Mouse (Mus musculus) adrenal gland, adult 8-10 months (tissue): ENCODE data around the gene Zfp988. TPM values are rescaled to one million over a fixed set of nuclear protein-coding genes. Genes with fewer than 3 reads are reported as not detected.
"Not testable (repeated sequence)": the region's sequence is repeated elsewhere in the genome, so short reads cannot be mapped to it uniquely, and the experiment has no call there.

Experiments
- DNase-seq: peaks from one replicate; pipeline ENCODE4 v3.0.0; 2022
- total RNA-seq, 4 experiments: library from RNA; stranded (reverse); gene quantifications; 2 replicates each; pipeline ENCODE4 v1.2.4; 2022

Zfp988 gene
- total RNA-seq, 4 experiments from 2014 or later, result 0.30 to 0.40 (median 0.35) TPM; not detected in 1

DNA sequence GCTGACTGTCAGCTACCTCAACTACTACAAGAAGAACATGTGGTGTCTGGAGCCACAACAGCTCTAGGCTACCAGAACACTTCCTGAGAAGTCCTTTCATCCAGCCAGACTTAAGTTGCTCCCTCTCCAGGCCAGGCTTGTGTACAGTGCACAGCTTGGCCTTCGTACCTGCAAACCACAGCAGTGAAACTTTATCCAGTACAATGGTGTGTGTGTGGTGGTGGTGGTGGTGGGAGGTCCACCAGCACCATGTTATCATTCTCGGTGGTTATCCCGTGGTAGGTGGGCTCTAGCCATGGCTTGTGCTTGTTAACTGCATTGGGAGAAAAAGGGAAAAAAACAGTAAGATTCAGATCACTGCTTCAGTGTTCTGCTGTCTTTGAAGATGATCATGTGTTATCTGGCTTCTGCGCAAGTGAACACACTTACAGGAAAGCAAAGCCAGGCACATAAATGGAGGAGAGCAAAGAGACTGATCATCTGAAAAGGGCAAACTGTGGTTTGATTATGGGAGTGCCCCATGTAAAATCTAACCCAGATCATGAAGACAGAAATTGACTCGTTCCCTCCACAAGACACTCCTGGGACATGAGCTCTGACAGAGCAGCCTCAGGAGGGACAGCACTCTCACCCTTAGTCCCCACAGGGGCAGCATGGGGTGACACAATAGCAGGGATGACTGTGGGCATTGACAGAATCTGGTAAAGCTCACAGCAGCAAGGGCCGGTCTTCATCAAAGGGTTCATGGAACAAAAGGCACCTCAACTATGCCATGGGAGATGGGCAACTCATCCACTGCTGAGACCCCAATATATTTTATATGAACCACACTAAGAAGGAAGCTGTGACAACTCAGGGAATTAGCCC is 37.8 kb downstream of the Zfp988 start:
- DNase-seq, result not testable (repeated sequence)

DNA sequence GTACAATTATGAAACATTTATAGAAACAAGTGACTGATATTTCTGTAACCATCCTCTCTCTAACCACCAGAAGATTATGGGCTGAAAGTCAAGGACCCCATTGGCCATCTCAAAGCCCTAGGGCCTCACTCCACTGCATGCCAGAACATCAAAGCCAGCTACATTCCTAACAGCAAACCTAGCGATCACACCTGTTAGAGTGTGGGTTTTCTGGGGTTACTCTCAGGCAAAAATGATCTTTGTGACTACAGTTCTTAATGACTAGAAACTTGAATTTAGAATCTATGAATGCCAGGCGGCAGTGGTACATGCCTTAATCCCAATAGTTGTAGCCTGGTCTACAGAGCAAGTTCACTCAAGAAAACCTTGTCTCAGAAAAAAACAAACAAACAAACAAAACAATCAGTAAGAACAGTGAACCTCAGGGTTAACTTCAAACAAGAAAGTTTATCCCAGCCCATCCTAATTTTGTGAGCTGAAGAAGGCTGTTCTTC is 39.6 kb downstream of the Zfp988 start:
- DNase-seq, result not testable (repeated sequence)

- DNase-seq, result not testable (repeated sequence)
Measured at GRCm38 (mm10) chr4:147346361-147347035, 41.0 kb downstream of the Zfp988 start.

DNA sequence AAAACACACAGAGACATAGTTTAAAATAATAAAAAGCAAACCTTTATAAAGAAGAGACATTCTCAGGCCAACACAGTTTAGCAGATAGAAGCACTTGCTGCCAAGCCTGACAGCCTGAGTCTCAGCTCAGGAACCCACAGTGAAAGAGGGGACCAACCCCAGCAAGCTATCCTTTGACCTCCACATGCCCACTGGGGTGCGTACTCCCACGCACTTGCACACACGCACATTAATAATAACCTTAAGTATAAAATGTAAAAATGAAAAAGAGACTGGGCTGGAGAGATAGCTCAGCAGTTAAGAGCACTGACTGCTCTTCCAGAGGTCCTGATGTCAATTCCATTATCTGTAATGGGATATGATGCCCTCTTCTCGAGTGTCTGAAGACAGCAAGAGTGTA is 41.8 kb downstream of the Zfp988 start:
- not testable (repeated sequence) for DNase-seq

DNA sequence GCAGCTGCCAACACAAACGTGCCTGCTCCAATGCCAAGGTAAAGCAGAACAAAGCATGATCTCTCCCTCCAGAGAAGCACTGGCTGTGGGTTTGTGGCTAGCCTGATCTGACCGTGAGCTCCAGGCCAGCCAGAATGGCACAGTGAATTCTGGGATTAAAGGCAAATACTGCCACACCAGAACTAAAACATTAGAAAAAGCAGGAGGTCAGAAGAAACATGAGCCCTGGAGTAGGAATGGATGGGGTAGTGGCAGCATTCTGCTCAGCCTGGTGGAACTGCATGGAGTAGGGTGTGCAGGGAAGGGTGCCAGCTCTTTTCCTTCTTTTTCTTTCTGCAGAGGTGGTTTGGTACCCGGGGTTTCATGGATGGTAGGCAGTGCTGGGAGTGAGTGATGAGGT is 42.4 kb downstream of the Zfp988 start:
- DNase-seq, result not testable (repeated sequence)

- not testable (repeated sequence) for DNase-seq
Measured at GRCm38 (mm10) chr4:147348401-147348800, 42.9 kb downstream of the Zfp988 start.

- not testable (repeated sequence) for DNase-seq
Measured at GRCm38 (mm10) chr4:147348906-147349686, 43.6 kb downstream of the Zfp988 start.

GRCm38 (mm10) chr4:147349687-147350415 is 44.4 kb downstream of the Zfp988 start:
- not testable (repeated sequence) for DNase-seq

- DNase-seq, result not testable (repeated sequence)
Measured at GRCm38 (mm10) chr4:147350541-147350940, 45.1 kb downstream of the Zfp988 start.

GRCm38 (mm10) chr4:147351376-147351980 is 46.0 kb downstream of the Zfp988 start:
- not testable (repeated sequence) for DNase-seq

GRCm38 (mm10) chr4:147353626-147354025 is 48.2 kb downstream of the Zfp988 start:
- DNase-seq, result not testable (repeated sequence)

DNA sequence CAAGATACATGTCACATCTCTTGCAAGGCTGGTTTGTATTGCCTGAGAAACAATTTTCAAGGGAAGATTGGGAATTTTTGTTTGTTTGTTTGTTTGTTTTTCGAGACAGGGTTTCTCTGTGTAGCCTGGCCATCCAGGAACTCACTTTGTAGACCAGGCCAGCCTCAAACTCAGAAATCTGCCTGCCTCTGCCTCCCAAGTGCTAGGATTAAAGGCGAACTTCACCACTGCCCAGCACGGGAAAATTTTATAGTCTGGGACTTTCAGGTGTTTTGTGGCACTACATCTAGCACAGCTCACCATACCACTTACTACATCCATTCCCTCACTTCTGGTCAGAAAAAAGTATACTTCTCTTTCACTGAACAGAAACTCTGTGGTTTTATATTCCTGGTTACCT is 50.6 kb downstream of the Zfp988 start:
- not testable (repeated sequence) for DNase-seq

- not testable (repeated sequence) for DNase-seq
Measured at GRCm38 (mm10) chr4:147357195-147357594, 51.7 kb downstream of the Zfp988 start.

DNA sequence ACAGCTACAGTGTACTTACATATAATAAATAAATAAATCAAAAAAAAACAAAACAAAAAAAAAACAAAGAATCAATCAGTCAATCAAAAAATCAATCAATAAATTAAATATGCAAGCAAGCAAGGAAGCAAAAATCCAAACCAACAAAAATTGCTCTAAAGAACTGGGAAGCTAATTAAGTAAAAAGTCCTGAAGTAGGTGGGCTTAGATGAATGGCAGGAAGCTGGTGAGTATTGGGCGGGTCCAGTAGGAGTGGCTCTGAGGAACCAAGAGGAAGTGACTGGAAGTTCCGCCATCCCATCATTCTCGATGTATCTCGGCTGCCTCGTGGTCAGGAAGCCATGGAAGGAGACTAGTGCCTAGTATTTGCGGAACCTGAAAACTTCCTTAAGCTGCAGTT is 55.5 kb downstream of the Zfp988 start, which contains the start of gene Zfp978:
Gene Zfp978 (plus strand): TSS at position 301 of the 400 bp plus-strand sequence.
- not testable (repeated sequence) for DNase-seq

GRCm38 (mm10) chr4:147361872-147362271 is 56.4 kb downstream of the Zfp988 start:
- not testable (repeated sequence) for DNase-seq

DNA sequence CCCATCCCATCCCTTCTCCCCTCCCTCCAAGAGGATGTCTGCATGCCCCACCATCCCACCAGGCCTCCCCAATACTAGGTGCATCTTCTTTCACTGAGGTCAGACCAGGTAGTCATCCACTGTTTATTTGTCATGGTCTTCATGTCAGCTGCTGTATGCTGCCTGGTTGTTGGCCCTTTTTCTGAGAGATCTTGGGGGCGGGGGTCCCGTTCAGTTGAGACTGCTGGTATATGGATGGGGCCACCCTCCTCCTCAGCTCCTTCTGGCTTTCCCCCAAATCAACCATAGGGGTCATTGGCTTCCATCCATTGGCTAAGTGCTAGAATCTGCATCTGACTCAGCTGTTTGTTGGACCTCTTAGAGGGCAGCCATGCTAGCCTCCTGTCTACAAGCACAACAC is 64.1 kb downstream of the Zfp988 start:
- DNase-seq, result not testable (repeated sequence)

DNA sequence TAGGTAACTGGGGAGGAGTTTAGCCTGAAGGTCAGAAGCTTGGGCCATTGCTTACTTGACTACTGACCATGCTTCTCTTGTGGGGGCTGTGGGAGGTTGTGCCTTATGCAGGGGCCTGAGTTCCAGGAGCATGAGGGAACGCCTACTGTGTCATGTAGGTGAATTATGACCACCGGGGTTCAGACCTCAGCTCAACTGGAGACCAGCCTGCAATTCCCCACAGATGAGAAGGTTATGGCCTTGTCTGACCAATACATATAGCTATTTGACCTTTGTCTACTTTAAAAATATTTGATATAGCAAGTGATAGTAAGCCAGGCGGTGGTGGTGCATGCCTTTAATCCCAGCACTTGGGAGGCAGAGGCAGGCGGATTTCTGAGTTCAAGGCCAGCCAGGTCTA is 77.7 kb downstream of the Zfp988 start:
- DNase-seq, result not testable (repeated sequence)
